Mouse (Mus musculus) stomach, embryonic 16.5 days (tissue): ENCODE measurements around the gene Slc1a2. TPM values are rescaled to one million over a fixed set of nuclear protein-coding genes. Genes with fewer than 3 reads are reported as not detected.

ENCODE experiments used
- ATAC-seq: fragments of 200-750 bp; cut with Nextera tagmentation; 2 replicates; pipeline ENCODE4 v1.8.0; 2017; ENCODE audit warnings: moderate number of reproducible peaks, moderate TSS enrichment; ENCODE audit not compliant: insufficient read depth, low FRiP score
- H3K27ac ChIP-seq: fragments of 300-500 bp; sonication (generic); 2 replicates; pipeline ENCODE4 v1.5.1; 2014; ENCODE audit warnings: low read length
- H3K27me3 ChIP-seq: fragments of 300-500 bp; sonication (generic); 2 replicates; pipeline ENCODE4 v1.6.1; 2014; ENCODE audit warnings: low read length, control low read depth, mixed read lengths; ENCODE audit not compliant: control insufficient read depth, insufficient read depth
- H3K36me3 ChIP-seq: fragments of 300-500 bp; sonication (generic); 2 replicates; pipeline ENCODE4 v1.6.1; 2014; ENCODE audit warnings: low read length; ENCODE audit not compliant: control insufficient read depth, insufficient read depth
- H3K4me1 ChIP-seq: fragments of 300-500 bp; sonication (generic); 2 replicates; pipeline ENCODE4 v1.6.1; 2014; ENCODE audit warnings: low read length, control low read depth, mixed read lengths; ENCODE audit not compliant: control insufficient read depth, insufficient read depth
- H3K4me2 ChIP-seq: fragments of 300-500 bp; sonication (generic); 2 replicates; pipeline ENCODE4 v1.6.1; 2014; ENCODE audit warnings: low read depth, low read length, mixed read lengths
- H3K4me3 ChIP-seq: fragments of 300-500 bp; sonication (generic); replicated peaks from 2 replicates; pipeline ENCODE4 v1.5.1; 2014; ENCODE audit warnings: mild to moderate bottlenecking, low read length
- H3K9ac ChIP-seq: fragments of 300-500 bp; sonication (generic); 2 replicates; pipeline ENCODE4 v1.6.1; 2014; ENCODE audit warnings: low read length
- H3K9me3 ChIP-seq: fragments of 300-500 bp; sonication (generic); replicated peaks from 2 replicates; pipeline ENCODE4 v1.6.1; 2016; ENCODE audit warnings: low read length, control low read depth; ENCODE audit not compliant: control insufficient read depth
- WGBS: fragments of 180-500 bp; shearing (Covaris S2); extraction: QIAGEN DNeasy Blood & Tissue Kit; methylation state at CpG from one replicate; pipeline ENCODE4 v1.1.7; 2014; 5-methylcytosine and 5-hydroxymethylcytosine counted together
- polyA plus RNA-seq: library from polyadenylated mRNA; unstranded; fragments of >200 nt; fragmentation: Nextera tagmentation; extraction: Ambion mirVana; gene quantifications from 2 replicates; pipeline ENCODE4 v1.2.1, GENCODE M21; 2015

Slc1a2 gene
- polyA plus RNA-seq, 1 experiment from 2014 or later = 1.0 TPM

DNA sequence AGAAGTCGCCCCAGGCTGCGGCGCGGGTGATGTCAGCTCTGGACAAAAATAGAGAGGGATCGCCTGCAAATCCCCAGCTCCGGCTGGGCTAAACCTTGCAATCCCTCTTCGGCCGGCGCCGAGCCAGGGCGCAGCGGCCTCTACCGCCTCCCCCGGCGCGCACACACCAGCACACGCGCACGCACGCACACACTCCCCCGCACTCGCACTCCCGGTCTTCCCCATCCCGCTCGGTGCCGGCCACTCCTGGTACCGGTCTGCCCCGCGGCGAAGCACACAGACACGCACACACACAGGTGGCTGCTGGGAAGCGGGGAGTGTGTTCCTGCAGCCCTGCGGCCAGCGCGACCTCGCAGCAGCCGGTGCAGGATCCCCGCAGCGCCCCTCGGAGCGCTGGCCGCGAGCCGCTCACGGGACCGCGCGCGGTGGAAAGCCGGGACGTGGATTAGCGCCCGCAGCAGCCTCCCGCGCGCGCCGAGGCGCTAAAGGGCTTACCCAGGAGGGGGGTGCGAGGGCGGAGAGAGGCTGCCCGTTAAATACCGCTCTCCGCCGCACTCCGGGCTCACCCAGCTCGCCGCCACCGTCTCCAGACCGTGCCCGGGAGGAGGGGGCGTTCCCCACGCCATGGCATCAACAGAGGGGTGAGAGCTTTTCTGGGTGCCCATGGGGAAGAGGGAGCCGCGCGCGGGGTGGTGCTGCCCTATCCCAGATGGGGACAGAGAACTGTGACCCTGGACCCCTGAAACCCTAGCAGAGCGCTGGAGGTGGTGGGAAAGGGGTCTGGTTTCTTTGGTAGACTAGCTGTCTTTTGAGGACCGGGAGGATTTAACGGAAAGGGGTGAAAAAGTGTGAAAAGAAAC is 432 bp downstream of the Slc1a2 start:
- peak overlapping the region; percentile 100 for H3K4me2 ChIP-seq
- H3K4me3 ChIP-seq = peak overlapping the region; percentile 66
- peak overlapping the region; percentile 66 for H3K9ac ChIP-seq
- no peak overlapping the region for H3K27ac ChIP-seq
- H3K9me3 ChIP-seq = no peaks in the 10 kb centered on the region
- WGBS = under 1% methylated on average over 80 of the region's 80 CpGs
- H3K36me3 ChIP-seq = no peaks in the 10 kb centered on the region
- peak; percentile 78 for ATAC-seq
- H3K27me3 ChIP-seq = peaks cover 18% of the 10 kb centered on the region
- H3K4me1 ChIP-seq = peaks cover 12% of the 10 kb centered on the region

DNA sequence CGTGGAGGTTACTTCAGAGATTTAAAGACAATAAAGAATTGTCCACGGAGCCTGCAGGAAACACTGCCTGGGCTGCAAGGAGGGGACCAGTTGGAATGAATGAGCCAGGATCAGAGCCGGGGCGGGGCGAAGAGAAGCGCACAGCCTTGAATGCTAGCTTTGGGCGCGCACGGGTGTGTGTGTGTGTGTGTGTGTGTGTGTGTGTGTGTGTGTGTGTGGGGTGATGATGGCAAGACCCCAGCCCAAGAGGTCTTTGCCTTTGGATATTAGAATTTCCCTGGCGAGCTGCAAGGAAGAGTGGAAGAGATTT is 1.0 kb downstream of the Slc1a2 start:
- 3% methylated on average over 10 of the region's 10 CpGs for WGBS
- Histone ChIP-seq H3K4me1 (peaks cover 12% of the 10 kb centered on the region), H3K4me2 (peak overlapping the region; percentile 100), H3K9me3 (no peaks in the 10 kb centered on the region), H3K27me3 (peaks cover 18% of the 10 kb centered on the region), H3K36me3 (no peaks in the 10 kb centered on the region), H3K27ac (no peak overlapping the region), H3K9ac (no peak overlapping the region), H3K4me3 (peak overlapping the region; percentile 66)
- ATAC-seq = no peak

GRCm38 (mm10) chr2:102661052-102661451 is 2.6 kb downstream of the Slc1a2 start:
- Histone ChIP-seq H3K4me3 (no peak overlapping the region), H3K4me1 (peaks cover 12% of the 10 kb centered on the region), H3K27ac (no peak overlapping the region), H3K9ac (no peak overlapping the region), H3K27me3 (peaks cover 18% of the 10 kb centered on the region), H3K4me2 (no peak overlapping the region), H3K9me3 (no peaks in the 10 kb centered on the region), H3K36me3 (no peaks in the 10 kb centered on the region)
- 62% methylated on average over 2 of the region's 2 CpGs for WGBS
- no peak for ATAC-seq

DNA sequence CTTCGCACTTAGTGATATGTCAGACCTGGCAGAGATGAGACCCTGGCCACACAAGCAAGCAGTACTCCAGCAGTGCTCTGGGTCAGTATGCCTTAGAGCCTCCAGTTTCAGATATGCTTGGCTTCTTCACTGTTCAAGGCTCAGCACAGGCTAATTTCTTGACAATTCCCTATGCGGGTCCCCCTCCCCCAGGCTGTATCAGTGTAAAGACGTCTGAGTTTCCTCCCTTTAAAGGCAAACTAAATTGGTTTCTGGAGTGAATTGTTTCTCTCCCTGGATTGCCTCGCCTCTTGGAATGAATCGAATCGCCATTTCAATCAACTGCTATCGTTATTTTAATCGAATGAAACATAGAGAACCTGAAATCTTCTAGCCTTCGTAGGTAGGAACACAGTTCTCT is 4.5 kb downstream of the Slc1a2 start:
- Histone ChIP-seq H3K4me3 (no peak overlapping the region), H3K36me3 (no peaks in the 10 kb centered on the region), H3K4me2 (no peak overlapping the region), H3K27ac (no peak overlapping the region), H3K4me1 (peaks cover 12% of the 10 kb centered on the region), H3K9ac (no peak overlapping the region), H3K27me3 (peaks cover 18% of the 10 kb centered on the region), H3K9me3 (no peaks in the 10 kb centered on the region)
- ATAC-seq = no peak
- 62% methylated on average over 9 of the region's 9 CpGs for WGBS

DNA sequence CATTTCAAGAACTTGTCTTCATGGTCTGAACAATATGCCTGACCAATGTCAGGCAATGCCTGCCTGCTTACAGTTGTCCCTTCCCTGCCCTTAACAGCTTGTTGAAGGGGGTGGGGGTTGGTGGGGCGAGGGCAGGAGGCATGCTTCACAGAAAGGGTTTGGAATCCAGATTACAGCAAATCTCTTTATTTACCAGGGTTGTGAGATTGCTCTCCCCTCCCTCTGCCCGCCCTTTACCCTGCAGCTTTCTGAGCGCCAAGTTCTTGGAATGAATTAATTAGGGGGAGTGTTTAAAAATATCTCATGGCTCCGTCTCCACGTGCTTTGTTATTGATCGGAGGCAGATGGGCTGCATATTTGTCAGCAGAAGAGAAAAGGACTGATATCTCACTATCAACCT is 4.9 kb downstream of the Slc1a2 start:
- no peak overlapping the region for H3K27ac ChIP-seq
- H3K36me3 ChIP-seq = no peaks in the 10 kb centered on the region
- ATAC-seq = no peak
- H3K9me3 ChIP-seq = no peaks in the 10 kb centered on the region
- H3K27me3 ChIP-seq = peaks cover 15% of the 10 kb centered on the region
- H3K9ac ChIP-seq = no peak overlapping the region
- no peak overlapping the region for H3K4me3 ChIP-seq
- peaks cover 10% of the 10 kb centered on the region for H3K4me1 ChIP-seq
- no peak overlapping the region for H3K4me2 ChIP-seq
- 27% methylated on average over 6 of the region's 6 CpGs for WGBS

GRCm38 (mm10) chr2:102663865-102664264 is 5.4 kb downstream of the Slc1a2 start:
- H3K36me3 ChIP-seq = no peaks in the 10 kb centered on the region
- no peak overlapping the region for H3K9ac ChIP-seq
- ATAC-seq = no peak
- peaks cover 13% of the 10 kb centered on the region for H3K27me3 ChIP-seq
- no peak overlapping the region for H3K4me3 ChIP-seq
- H3K9me3 ChIP-seq = no peaks in the 10 kb centered on the region
- 56% methylated on average over 3 of the region's 3 CpGs for WGBS
- H3K27ac ChIP-seq = no peak overlapping the region
- peaks cover 8% of the 10 kb centered on the region for H3K4me1 ChIP-seq
- H3K4me2 ChIP-seq = no peak overlapping the region

DNA sequence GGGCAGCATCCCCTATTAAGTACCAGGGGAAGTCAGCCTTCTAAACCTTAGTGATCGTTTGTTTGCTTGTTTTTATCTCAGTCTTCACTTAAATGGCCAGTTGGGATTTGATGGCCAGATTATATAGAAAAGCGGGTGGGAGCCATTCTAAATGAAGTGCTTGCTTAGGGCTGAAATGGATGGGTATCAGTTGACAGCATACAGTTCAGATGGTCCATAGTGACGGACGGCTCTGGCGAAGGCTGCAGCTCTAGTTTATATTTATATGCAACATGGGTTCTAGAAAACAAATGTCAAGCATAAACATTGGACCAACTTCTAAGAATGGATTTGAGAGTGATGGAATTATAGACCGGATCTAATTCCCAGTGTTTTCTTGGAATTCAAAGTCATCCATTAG is 9.5 kb downstream of the Slc1a2 start:
- Histone ChIP-seq H3K27ac (no peak overlapping the region), H3K4me1 (peaks cover 4% of the 10 kb centered on the region), H3K27me3 (no peaks in the 10 kb centered on the region), H3K36me3 (no peaks in the 10 kb centered on the region), H3K9ac (no peak overlapping the region), H3K4me2 (no peak overlapping the region), H3K9me3 (no peaks in the 10 kb centered on the region), H3K4me3 (no peak overlapping the region)
- 61% methylated on average over 6 of the region's 6 CpGs for WGBS
- no peak for ATAC-seq

DNA sequence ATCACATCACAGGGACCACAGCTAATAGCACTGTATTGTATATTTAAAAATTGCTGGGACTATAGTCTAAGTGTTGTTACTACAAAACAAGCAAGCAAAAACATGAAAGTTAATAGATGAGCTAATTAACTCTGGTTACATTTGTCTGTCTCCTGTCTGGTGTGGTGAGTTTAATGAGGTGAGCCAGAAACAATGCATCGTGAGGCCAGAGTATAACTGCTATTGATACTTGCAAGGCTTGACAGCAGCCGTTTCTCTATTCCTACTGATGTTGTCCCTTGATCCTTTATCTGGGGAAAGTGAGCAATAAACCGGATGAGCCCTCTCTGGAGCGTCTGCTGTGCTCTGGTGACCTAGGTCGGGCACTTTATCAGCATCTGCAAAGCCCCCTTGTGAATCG is 11.1 kb downstream of the Slc1a2 start:
- no peaks in the 10 kb centered on the region for H3K36me3 ChIP-seq
- no peak overlapping the region for H3K4me3 ChIP-seq
- ATAC-seq = no peak
- H3K9ac ChIP-seq = no peak overlapping the region
- 44% methylated on average over 6 of the region's 6 CpGs for WGBS
- H3K27ac ChIP-seq = no peak overlapping the region
- no peaks in the 10 kb centered on the region for H3K4me1 ChIP-seq
- H3K27me3 ChIP-seq = no peaks in the 10 kb centered on the region
- H3K9me3 ChIP-seq = no peaks in the 10 kb centered on the region
- H3K4me2 ChIP-seq = no peak overlapping the region

DNA sequence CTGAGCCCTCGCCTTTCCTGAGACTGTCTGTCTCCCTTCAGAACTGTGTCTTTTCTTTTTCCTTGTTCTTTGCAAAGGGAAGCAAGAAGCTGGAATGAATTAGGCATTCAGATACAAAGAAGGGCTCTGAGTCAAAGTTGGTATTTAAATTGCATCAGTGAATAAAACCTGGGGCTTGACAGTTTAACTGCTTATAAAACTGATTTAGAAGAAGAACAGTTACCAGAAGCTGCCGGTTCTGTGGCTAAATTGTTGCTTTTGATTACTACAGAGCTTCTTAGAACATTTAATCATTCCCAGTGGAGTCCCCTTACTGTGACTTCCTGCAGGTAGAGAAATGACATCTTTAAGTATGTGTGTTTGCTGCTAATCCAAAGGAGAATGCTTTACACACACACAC is 16.1 kb downstream of the Slc1a2 start:
- no peak overlapping the region for H3K27ac ChIP-seq
- no peaks in the 10 kb centered on the region for H3K9me3 ChIP-seq
- no peak overlapping the region for H3K4me3 ChIP-seq
- H3K27me3 ChIP-seq = no peaks in the 10 kb centered on the region
- ATAC-seq = no peak
- H3K4me2 ChIP-seq = no peak overlapping the region
- WGBS = 62% methylated on average over 2 of the region's 2 CpGs
- H3K9ac ChIP-seq = no peak overlapping the region
- H3K4me1 ChIP-seq = no peaks in the 10 kb centered on the region
- no peaks in the 10 kb centered on the region for H3K36me3 ChIP-seq
